Mouse (Mus musculus) bone marrow, adult 2 months (tissue): ENCODE measurements around the gene Hmces. TPM values are rescaled to one million over a fixed set of nuclear protein-coding genes. Genes with fewer than 3 reads are reported as not detected.
A peak's percentile ranks its signal among the peaks of the same experiment; 100 is the strongest.

Experiments used
- H3K27ac ChIP-seq: fragments of 200-500 bp; 2 replicates; pipeline ENCODE4 v1.5.1; 2012; ENCODE audit warnings: low read depth, mild to moderate bottlenecking, control low read depth, inconsistent platforms, low read length; ENCODE audit not compliant: control insufficient read depth, poor library complexity, insufficient read depth
- H3K4me1 ChIP-seq: fragments of 200-500 bp; 2 replicates; pipeline ENCODE4 v1.6.1; 2011; ENCODE audit warnings: low read length; ENCODE audit not compliant: control insufficient read depth, insufficient read depth
- H3K4me3 ChIP-seq: fragments of 200-500 bp; replicated peaks from 2 replicates; pipeline ENCODE3; 2011; ENCODE audit warnings: mild to moderate bottlenecking, low read depth, low read length, control low read depth; ENCODE audit not compliant: control insufficient read depth
- CTCF ChIP-seq: fragments of 200-500 bp; IDR thresholded peaks from 2 replicates; pipeline ENCODE4 v1.5.1; 2011; ENCODE audit warnings: low read length, control low read depth; ENCODE audit not compliant: control insufficient read depth, insufficient read depth
- POLR2A ChIP-seq: fragments of 200-500 bp; IDR thresholded peaks from 2 replicates; pipeline ENCODE4 v1.6.1; 2011; ENCODE audit warnings: low read depth, mild to moderate bottlenecking, control low read depth, low read length, borderline replicate concordance; ENCODE audit not compliant: control insufficient read depth
- WGBS: fragments of 180-500 bp; shearing (Covaris S2); methylation state at CpG from one replicate; pipeline ENCODE4 v1.1.7; 2018; 5-methylcytosine and 5-hydroxymethylcytosine counted together
- polyA plus RNA-seq: library from polyadenylated mRNA; stranded (reverse); fragments of >200 nt; gene quantifications from 2 replicates; pipeline ENCODE4 v1.2.4, GENCODE M21; 2011; ENCODE audit warnings: low replicate concordance; ENCODE audit not compliant: missing spikeins, insufficient read depth, insufficient read length

Hmces gene
- polyA plus RNA-seq, 1 experiment: 48.8 TPM

- Histone ChIP-seq H3K27ac (no peak overlapping the region), H3K4me1 (peaks cover 4% of the 10 kb centered on the region), H3K4me3 (no peak overlapping the region)
- 65% methylated on average over 7 of the region's 7 CpGs for WGBS
- TF ChIP-seq CTCF (no peak), POLR2A (no peak)
Measured at GRCm38 (mm10) chr6:87875562-87875961, 38.2 kb upstream of the Hmces start.

GRCm38 (mm10) chr6:87876068-87876643 is 37.6 kb upstream of the Hmces start:
- TF ChIP-seq CTCF (no peak), POLR2A (no peak)
- 50% methylated on average over 13 of the region's 13 CpGs for WGBS

DNA sequence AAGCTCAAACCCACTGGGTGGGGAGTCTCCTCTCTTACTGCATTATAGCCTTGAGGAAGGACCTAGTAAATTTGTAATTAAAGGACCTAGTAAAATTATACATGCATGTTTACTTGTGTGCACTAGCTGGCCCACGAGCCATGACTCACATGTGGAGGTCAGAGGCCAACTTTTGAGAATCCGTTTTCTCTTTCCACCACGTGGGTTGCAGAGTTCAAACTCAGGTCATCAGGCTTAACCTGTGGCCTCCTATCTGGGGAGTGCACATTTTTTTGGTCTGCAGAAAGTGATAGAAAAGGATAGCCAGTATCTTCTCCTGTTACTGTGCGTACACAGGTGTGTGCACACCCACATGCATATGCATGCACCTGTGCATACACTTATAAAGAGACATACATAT is 34.7 kb upstream of the Hmces start:
- no peak overlapping the region for H3K27ac ChIP-seq
- peaks cover 4% of the 10 kb centered on the region for H3K4me1 ChIP-seq
- WGBS: 45% methylated on average over 4 of the region's 4 CpGs
- H3K4me3 ChIP-seq: no peak overlapping the region
- TF ChIP-seq CTCF (no peak), POLR2A (no peak)

More at GRCm38 (mm10) chr6:87876068-87876643, 37.6 kb upstream of the Hmces start:
- peak overlapping the region; percentile 15 for H3K4me3 ChIP-seq
- peak overlapping the region; percentile 38 for H3K27ac ChIP-seq
- H3K4me1 ChIP-seq: peaks cover 4% of the 10 kb centered on the region

GRCm38 (mm10) chr6:87879628-87880027 is 34.1 kb upstream of the Hmces start:
- TF ChIP-seq CTCF (no peak), POLR2A (no peak)
- H3K4me3 ChIP-seq: no peak overlapping the region
- H3K27ac ChIP-seq: no peak overlapping the region
- peaks cover 4% of the 10 kb centered on the region for H3K4me1 ChIP-seq
- 47% methylated on average over 3 of the region's 3 CpGs for WGBS

DNA sequence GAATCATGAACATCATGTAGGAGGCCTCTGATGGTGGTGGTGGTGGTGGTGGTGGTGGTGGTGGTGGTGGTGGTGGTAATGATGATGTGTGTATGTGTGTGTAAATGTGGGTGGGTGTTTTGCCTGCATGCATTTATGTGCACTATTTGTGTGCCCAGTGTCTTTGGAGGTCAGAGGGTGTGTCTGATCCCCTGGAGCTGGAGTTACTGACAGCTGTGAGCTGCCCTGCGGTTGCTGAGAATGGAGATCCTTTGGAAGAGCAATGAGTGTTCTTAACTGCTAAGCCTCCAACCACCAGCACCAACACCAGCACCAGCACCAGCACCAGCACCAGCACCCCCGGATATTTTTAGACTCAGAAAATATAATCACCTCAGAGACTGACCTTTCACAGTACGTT is 31.5 kb upstream of the Hmces start:
- WGBS: 77% methylated on average over 3 of the region's 3 CpGs
- TF ChIP-seq POLR2A (no peak), CTCF (no peak)
- H3K4me3 ChIP-seq: no peak overlapping the region
- H3K4me1 ChIP-seq: no peaks in the 10 kb centered on the region
- no peak overlapping the region for H3K27ac ChIP-seq

GRCm38 (mm10) chr6:87882816-87883215 is 30.9 kb upstream of the Hmces start:
- Histone ChIP-seq H3K4me1 (no peaks in the 10 kb centered on the region), H3K4me3 (no peak overlapping the region), H3K27ac (no peak overlapping the region)
- WGBS: 36% methylated on average over 4 of the region's 4 CpGs
- TF ChIP-seq CTCF (no peak), POLR2A (no peak)

DNA sequence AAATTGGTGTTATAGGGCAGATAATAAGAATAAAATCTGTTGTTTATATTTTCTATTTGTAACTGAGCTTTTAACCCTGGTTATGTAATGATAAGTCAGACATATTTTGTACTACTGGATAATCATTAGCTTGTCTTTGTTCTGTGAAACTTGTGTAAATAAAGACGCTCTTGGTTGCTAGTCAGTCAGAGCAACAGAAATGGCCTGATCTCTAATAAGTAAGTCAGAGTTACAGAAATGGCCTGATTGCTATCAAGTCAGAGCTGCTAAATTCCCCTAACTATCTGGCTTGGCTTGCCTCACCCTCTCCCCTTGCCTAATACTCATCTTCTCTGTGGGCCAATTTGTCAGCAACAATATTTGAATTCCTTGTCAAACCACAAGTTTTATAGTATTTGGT is 27.0 kb upstream of the Hmces start:
- H3K4me1 ChIP-seq: no peaks in the 10 kb centered on the region
- whole genome bisulfite sequencing: 93% methylated on average over 1 of the region's 1 CpGs
- TF ChIP-seq POLR2A (no peak), CTCF (no peak)
- H3K4me3 ChIP-seq: no peak overlapping the region
- H3K27ac ChIP-seq: no peak overlapping the region

GRCm38 (mm10) chr6:87887594-87888233 is 26.0 kb upstream of the Hmces start, which contains the start of gene Copg1:
Gene Copg1 (plus strand): TSS chr6:87887814.
- under 1% methylated on average over 31 of the region's 31 CpGs for WGBS
- Histone ChIP-seq H3K27ac (peak within 1 kb of the TSS; percentile 57), H3K4me3 (peak within 1 kb of the TSS; percentile 99), H3K4me1 (no peaks in the 10 kb centered on the region)
- peak; percentile 95 for TF ChIP-seq POLR2A
- peak; percentile 90 for TF ChIP-seq CTCF

DNA sequence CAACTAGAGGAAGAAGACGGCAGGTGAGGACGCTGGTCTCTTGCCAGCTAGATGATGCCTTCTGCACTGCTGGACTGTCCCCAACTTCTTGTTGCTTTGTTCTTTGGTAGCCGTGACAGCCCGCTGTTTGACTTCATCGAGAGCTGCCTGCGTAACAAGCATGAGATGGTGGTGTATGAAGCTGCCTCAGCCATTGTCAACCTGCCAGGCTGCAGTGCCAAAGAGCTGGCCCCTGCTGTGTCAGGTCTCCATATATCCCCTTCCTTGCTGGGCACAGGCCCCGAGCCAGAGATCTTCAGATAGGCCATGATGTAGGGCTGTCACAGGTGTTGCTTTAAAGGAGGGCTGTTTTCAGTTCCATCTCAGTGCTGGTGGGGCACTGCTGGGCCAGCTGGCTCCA is 19.8 kb upstream of the Hmces start:
- 90% methylated on average over 7 of the region's 7 CpGs for WGBS
- no peak overlapping the region for H3K27ac ChIP-seq
- no peak overlapping the region for H3K4me3 ChIP-seq
- TF ChIP-seq POLR2A: no peak
- no peak for TF ChIP-seq CTCF
- no peaks in the 10 kb centered on the region for H3K4me1 ChIP-seq
